Mouse (Mus musculus): ENCODE measurements around the gene Zfp207.
"Not testable (repeated sequence)": the region's sequence is repeated elsewhere in the genome, so short reads cannot be mapped to it uniquely, and the experiment has no call there.

Gene Zfp207

GRCm38 (mm10) chr11:80383019-80383625, at the start of gene Zfp207:
Zfp207 (plus strand) TSS chr11:80383279.
- peak; percentile 98 to 100 for DNase-seq (ENCODE audit: low spot score in 2 of 2)

- DNase-seq (ENCODE audit: low spot score in 2 of 2), result no peak
Measured at GRCm38 (mm10) chr11:80335609-80336350, 47.3 kb upstream of the Zfp207 start.

- DNase-seq (ENCODE audit: low spot score in 2 of 2), result no peak
Measured at GRCm38 (mm10) chr11:80336351-80336730, 46.7 kb upstream of the Zfp207 start.

- DNase-seq (ENCODE audit: low spot score in 2 of 2), result no peak
Measured at GRCm38 (mm10) chr11:80342482-80342881, 40.6 kb upstream of the Zfp207 start.

GRCm38 (mm10) chr11:80351832-80352430, 31.1 kb upstream of the Zfp207 start:
- DNase-seq (ENCODE audit: low spot score in 2 of 2), result peak; percentile 82 to 91

GRCm38 (mm10) chr11:80354832-80355231, 28.2 kb upstream of the Zfp207 start:
- peak in 1 of 2 experiments; percentile 48 for DNase-seq (ENCODE audit: low spot score in 2 of 2)

- no peak for DNase-seq (ENCODE audit: low spot score in 2 of 2)
Measured at GRCm38 (mm10) chr11:80368949-80369348, 14.1 kb upstream of the Zfp207 start.

- no peak for DNase-seq (ENCODE audit: low spot score in 2 of 2)
Measured at GRCm38 (mm10) chr11:80376651-80377050, 6.4 kb upstream of the Zfp207 start.

GRCm38 (mm10) chr11:80377712-80378451, 5.2 kb upstream of the Zfp207 start, which contains the start of gene 5730455P16Rik:
5730455P16Rik (minus strand) TSS chr11:80378034.
- peak; percentile 82 to 89 for DNase-seq (ENCODE audit: low spot score in 2 of 2)

GRCm38 (mm10) chr11:80378452-80379068, 4.5 kb upstream of the Zfp207 start:
- DNase-seq (ENCODE audit: low spot score in 2 of 2), result not testable (repeated sequence)

- not testable (repeated sequence) for DNase-seq (ENCODE audit: low spot score in 2 of 2)
Measured at GRCm38 (mm10) chr11:80379184-80379583, 3.9 kb upstream of the Zfp207 start.

GRCm38 (mm10) chr11:80382626-80383018, 457 bp upstream of the Zfp207 start:
- peak; percentile 55 to 65 for DNase-seq (ENCODE audit: low spot score in 2 of 2)

- DNase-seq (ENCODE audit: low spot score in 2 of 2), result no peak
Measured at GRCm38 (mm10) chr11:80383626-80384046, 557 bp downstream of the Zfp207 start.

GRCm38 (mm10) chr11:80384461-80384860, 1.4 kb downstream of the Zfp207 start:
- DNase-seq (ENCODE audit: low spot score in 2 of 2), result no peak

- DNase-seq (ENCODE audit: low spot score in 2 of 2), result no peak
Measured at GRCm38 (mm10) chr11:80385055-80385454, 2.0 kb downstream of the Zfp207 start.

- DNase-seq (ENCODE audit: low spot score in 2 of 2), result no peak
Measured at GRCm38 (mm10) chr11:80386790-80387189, 3.7 kb downstream of the Zfp207 start.

GRCm38 (mm10) chr11:80389885-80390284, 6.8 kb downstream of the Zfp207 start:
- no peak for DNase-seq (ENCODE audit: low spot score in 2 of 2)

GRCm38 (mm10) chr11:80391407-80392120, 8.5 kb downstream of the Zfp207 start:
- DNase-seq (ENCODE audit: low spot score in 2 of 2), result no peak

GRCm38 (mm10) chr11:80395930-80396329, 12.9 kb downstream of the Zfp207 start:
- DNase-seq (ENCODE audit: low spot score in 2 of 2), result no peak

- no peak for DNase-seq (ENCODE audit: low spot score in 2 of 2)
Measured at GRCm38 (mm10) chr11:80396617-80397016, 13.5 kb downstream of the Zfp207 start.

- DNase-seq (ENCODE audit: low spot score in 2 of 2), result not testable (repeated sequence)
Measured at GRCm38 (mm10) chr11:80407878-80408277, 24.8 kb downstream of the Zfp207 start.

Data from spleen, postnatal 10 days (tissue).